Mouse (Mus musculus) testis, adult 2 months (tissue): Measurements from ENCODE around the gene Tmem178b.

Experiments used
- CTCF ChIP-seq: fragments of 200-500 bp; IDR thresholded peaks from 2 replicates; pipeline ENCODE4 v1.5.1; 2012; ENCODE audit warnings: low read depth, mild to moderate bottlenecking, inconsistent platforms, low read length, moderate library complexity; ENCODE audit not compliant: control insufficient read depth, insufficient read depth, insufficient replicate concordance
- POLR2A ChIP-seq: fragments of 200-500 bp; IDR thresholded peaks from 2 replicates; pipeline ENCODE4 v1.6.1; 2012; ENCODE audit warnings: low read depth, mild to moderate bottlenecking, inconsistent platforms, low read length, moderate library complexity; ENCODE audit not compliant: control insufficient read depth

DNA sequence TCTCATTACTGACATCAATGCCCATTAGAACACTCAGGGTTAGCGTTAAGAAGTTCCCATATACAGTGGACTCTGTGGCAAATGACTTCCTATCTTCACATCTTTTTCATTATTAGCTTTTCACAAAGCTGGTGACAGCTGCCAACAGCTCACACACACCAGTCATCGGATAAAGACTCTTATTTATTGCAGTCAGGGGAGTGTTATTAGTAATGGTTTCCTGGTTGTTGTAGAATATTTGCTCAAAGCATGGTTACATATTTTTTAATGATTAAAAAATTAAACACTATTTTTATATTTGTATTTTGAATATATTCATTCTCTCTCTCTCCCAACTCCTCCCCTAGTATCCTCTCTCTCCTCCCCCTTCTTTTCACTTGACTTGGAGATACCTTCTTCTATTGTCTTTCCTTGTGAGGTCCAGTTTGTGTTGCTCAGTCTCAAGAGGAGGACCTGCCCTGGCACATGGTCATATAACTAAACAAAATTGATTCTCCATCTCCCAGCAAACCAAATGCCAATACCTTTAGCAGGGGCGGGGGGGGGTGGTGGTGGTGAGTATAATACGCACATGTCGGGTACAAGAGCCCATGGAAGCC lies 151.4 kb downstream of the Tmem178b start:
- TF ChIP-seq CTCF: no peak
- no peak for TF ChIP-seq POLR2A
